Mouse (Mus musculus) liver, embryonic 11.5 days (tissue): Measurements from ENCODE around the gene Spata31d1b. TPM values are rescaled to one million over a fixed set of nuclear protein-coding genes. Genes with fewer than 3 reads are reported as not detected.

Experiments
- polyA plus RNA-seq: library from polyadenylated mRNA; unstranded; fragments of >200 nt; fragmentation: Nextera tagmentation; extraction: Ambion mirVana; gene quantifications from 2 replicates; pipeline ENCODE4 v1.2.1, GENCODE M21; 2014

Gene Spata31d1b
- polyA plus RNA-seq, 1 experiment from 2014 or later: not detected

Other genes starting within 250 kb of the Spata31d1b start
- gene Agtpbp1, start 127.1 kb upstream of the Spata31d1b start, polyA plus RNA-seq: 15.6 and 16.9 TPM in 2 replicates
- gene Naa35, start 127.0 kb upstream of the Spata31d1b start, polyA plus RNA-seq: 53.6 and 59.7 TPM in 2 replicates
- gene Golm1, start 36.5 kb upstream of the Spata31d1b start, polyA plus RNA-seq: 87.9 and 96.5 TPM in 2 replicates
- gene 4921517D22Rik, start 18.2 kb upstream of the Spata31d1b start, polyA plus RNA-seq: not detected in 2 replicates
- gene Spata31d1a, start 2.0 kb upstream of the Spata31d1b start, polyA plus RNA-seq: 0.06 and 0.11 TPM in 2 replicates
- gene Spata31d1d, start 19.5 kb downstream of the Spata31d1b start, polyA plus RNA-seq: not detected in 2 replicates
- not detected in 2 replicates for gene 1700014D04Rik, start 34.5 kb downstream of the Spata31d1b start, polyA plus RNA-seq
- gene Isca1, start 57.5 kb downstream of the Spata31d1b start, polyA plus RNA-seq: 173 and 181 TPM in 2 replicates
- not detected in 2 replicates for gene Gm49354, start 70.0 kb downstream of the Spata31d1b start, polyA plus RNA-seq
- gene Tut7, start 110.9 kb downstream of the Spata31d1b start, polyA plus RNA-seq: 68.2 and 69.5 TPM in 2 replicates